Mouse (Mus musculus) myocyte (in vitro differentiated cells): Measurements from ENCODE around the gene Rab11fip4.

Experiments used
- CEBPB ChIP-seq: IDR thresholded peaks from 2 replicates; pipeline ENCODE4 v1.6.1; 2011; ENCODE audit warnings: mild to moderate bottlenecking, moderate library complexity; ENCODE audit not compliant: poor library complexity, insufficient read depth, severe bottlenecking
- E2F4 ChIP-seq: IDR thresholded peaks from one replicate; pipeline ENCODE4 v1.6.1; 2011; ENCODE audit warnings: mild to moderate bottlenecking, control low read depth, moderate library complexity; ENCODE audit not compliant: insufficient read depth
- MAX ChIP-seq: IDR thresholded peaks from one replicate; pipeline ENCODE4 v1.6.1; 2011; ENCODE audit warnings: low read depth, mild to moderate bottlenecking, control low read depth
- MYOD1 ChIP-seq, 3 experiments: IDR thresholded peaks; one replicate each; pipeline ENCODE4 v1.6.1; 2011; ENCODE audit warnings: control low read depth in 2 of 3, low read depth in 2 of 3, mild to moderate bottlenecking in 2 of 3, moderate library complexity in 1 of 3; ENCODE audit not compliant: insufficient read length in 2 of 3, control insufficient read depth in 1 of 3
- MYOG ChIP-seq, 3 experiments: IDR thresholded peaks; one replicate each; pipeline ENCODE4 v1.6.1; 2011; ENCODE audit warnings: control low read depth in 2 of 3, low read depth in 2 of 3, mild to moderate bottlenecking in 2 of 3; ENCODE audit not compliant: insufficient read length in 2 of 3, control insufficient read depth in 1 of 3, insufficient read depth in 1 of 3
- POLR2A ChIP-seq: IDR thresholded peaks from one replicate; pipeline ENCODE4 v1.6.1; 2011; ENCODE audit warnings: low read depth, mild to moderate bottlenecking, control low read depth, moderate library complexity; ENCODE audit not compliant: insufficient read length
- POLR2AphosphoS2 ChIP-seq: IDR thresholded peaks from one replicate; pipeline ENCODE4 v1.6.1; 2011; ENCODE audit warnings: low read depth, control low read depth; ENCODE audit not compliant: insufficient read length
- SRF ChIP-seq: IDR thresholded peaks from one replicate; pipeline ENCODE4 v1.6.1; 2011; ENCODE audit warnings: low read depth; ENCODE audit not compliant: control insufficient read depth, insufficient read length
- TCF12 ChIP-seq: IDR thresholded peaks from one replicate; pipeline ENCODE4 v1.6.1; 2011; ENCODE audit warnings: mild to moderate bottlenecking, control low read depth; ENCODE audit not compliant: poor library complexity, insufficient read depth, severe bottlenecking
- TCF3 ChIP-seq: IDR thresholded peaks from one replicate; pipeline ENCODE4 v1.6.1; 2011; ENCODE audit warnings: low read depth, control low read depth; ENCODE audit not compliant: insufficient read length
- USF1 ChIP-seq: IDR thresholded peaks from one replicate; pipeline ENCODE4 v1.6.1; 2011; ENCODE audit warnings: low read depth, mild to moderate bottlenecking, control low read depth, moderate library complexity

DNA sequence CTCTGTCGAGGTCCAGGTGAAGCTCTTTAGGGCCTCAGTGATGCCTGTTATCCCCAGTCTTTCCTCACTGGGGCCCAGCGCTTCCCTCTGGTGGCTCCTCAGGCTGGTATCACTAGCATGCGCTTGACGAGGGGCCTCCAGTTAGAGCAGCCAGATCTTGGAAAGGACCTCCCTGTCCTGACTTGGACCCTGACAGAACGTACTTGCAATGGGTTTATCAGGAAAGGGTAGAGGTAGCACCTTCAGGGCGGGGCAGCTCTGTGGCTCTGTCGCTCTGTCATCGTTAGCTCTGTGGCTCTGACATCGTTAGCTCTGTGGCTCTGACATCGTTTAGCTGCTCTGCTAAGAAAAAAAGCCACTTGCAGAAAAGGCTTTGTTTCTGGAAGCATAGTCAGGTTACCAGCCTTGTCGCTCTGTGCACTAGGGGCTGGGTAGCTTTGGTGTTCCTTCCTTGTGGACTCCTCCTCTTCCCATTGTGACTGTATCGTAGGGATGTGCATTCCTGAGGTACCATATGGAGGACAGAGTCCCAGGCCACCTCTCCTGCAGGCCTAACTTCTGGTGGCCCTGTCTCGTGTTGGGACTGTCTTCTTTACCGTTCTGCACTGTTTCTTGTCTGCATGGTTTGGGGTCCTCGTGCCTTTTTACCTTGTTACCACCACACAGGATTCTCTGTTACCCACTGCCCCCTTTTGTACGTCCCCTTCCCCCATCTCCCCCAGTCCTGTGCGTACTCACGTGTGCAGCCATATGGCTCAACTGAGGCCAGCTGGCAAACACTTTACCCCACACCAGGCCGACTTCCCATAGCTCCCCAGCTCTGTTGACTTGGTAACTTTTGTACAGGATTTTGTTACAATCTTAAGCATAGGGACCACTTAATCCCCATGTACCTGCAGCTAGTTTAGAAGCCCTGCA is 105.6 kb downstream of the Rab11fip4 start:
- TF ChIP-seq MAX (no peak), POLR2A (no peak), TCF3 (no peak), POLR2AphosphoS2 (peak; percentile 68), USF1 (no peak), SRF (no peak), MYOG (IDR thresholded peaks at IDR 0.05; ENCODE audit: control insufficient read depth in 1 of 3, insufficient read depth in 1 of 3, insufficient read length in 2 of 3, low read depth in 2 of 3) (no peak), TCF12 (no peak), MYOD1 (IDR thresholded peaks at IDR 0.05; ENCODE audit: control insufficient read depth in 1 of 3, insufficient read length in 2 of 3, low read depth in 2 of 3) (no peak), CEBPB (no peak), E2F4 (no peak)
